Mouse (Mus musculus) cerebellum, adult 2 months (tissue): ENCODE results near the gene Tecpr1.

Experiments
- CTCF ChIP-seq: fragments of 200-500 bp; IDR thresholded peaks from 2 replicates; pipeline ENCODE4 v1.5.1; 2011; ENCODE audit warnings: low read depth, mild to moderate bottlenecking, control low read depth, low read length, moderate library complexity, borderline replicate concordance; ENCODE audit not compliant: insufficient read depth
- POLR2A ChIP-seq: fragments of 200-500 bp; IDR thresholded peaks from 2 replicates; pipeline ENCODE4 v1.6.1; 2011; ENCODE audit warnings: low read length, control low read depth, borderline replicate concordance; ENCODE audit not compliant: insufficient read depth

GRCm38 (mm10) chr5:144263496-144263895 is 40.1 kb upstream of the Tecpr1 start:
- no peak for TF ChIP-seq CTCF
- no peak for TF ChIP-seq POLR2A
